Mouse (Mus musculus): ENCODE measurements around the gene Dqx1.

DNA sequence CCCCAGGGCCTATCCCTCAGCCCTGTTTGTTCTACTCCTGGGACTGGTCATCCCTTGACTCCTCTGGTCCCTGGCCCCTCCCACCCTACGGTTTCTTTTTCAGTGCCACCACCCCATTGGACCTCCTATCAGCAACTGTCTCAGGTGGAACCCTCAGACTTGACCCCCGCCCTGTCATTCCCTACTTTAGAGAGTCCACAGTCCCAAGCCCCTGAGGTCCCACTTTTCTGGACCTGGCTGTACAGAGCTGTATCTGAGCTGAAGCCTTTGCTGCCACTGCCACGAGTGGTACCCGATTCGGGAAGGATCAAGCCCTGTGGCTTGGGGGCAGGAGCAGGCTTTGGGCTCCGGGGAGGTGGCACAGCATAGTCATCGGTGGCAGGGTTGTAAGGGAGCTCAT, 26.5 kb upstream of the Dqx1 start:
- no peak for TF ChIP-seq HCFC1 (IDR thresholded peaks at IDR 0.05; ENCODE audit: borderline replicate concordance, insufficient read depth, low read length)
- TF ChIP-seq ZC3H11A (IDR thresholded peaks at IDR 0.05; ENCODE audit: borderline replicate concordance, low read depth, low read length): no peak
- no peak for TF ChIP-seq ZNF384 (IDR thresholded peaks at IDR 0.05; ENCODE audit: low read depth, low read length)

All from ES-E14 (cell line).